ENCODE assay signal across 10 mouse cellular contexts in genomic region chr10:58231088-58231487, GRCm38 (mm10). TPM values are rescaled to one million over a fixed set of nuclear protein-coding genes. Genes with fewer than 3 reads are reported as not detected.
DNase-seq lines count a peak whose midpoint lies in the region; ATAC-seq and TF ChIP-seq lines count a peak whose summit lies in the region.
"Not testable (repeated sequence)": the region's sequence is repeated elsewhere in the genome, so short reads cannot be mapped to it uniquely, and the experiment has no call there.
"Had no signal": no experiment of that assay in that cellular context is flagged by ENCODE, and none has a peak within 500 bp of the region (broad histone marks: within the 10 kb centered on the region; RNA-seq: fewer than 3 reads in every experiment).

No protein-coding gene starts in this region.

- WGBS in forebrain, embryonic 10.5 days: 78% methylated on average over 5 of the region's 7 CpGs
- WGBS in hindbrain, embryonic 15.5 days: 87% methylated on average over 5 of the region's 7 CpGs
- 91% methylated on average over 4 of the region's 7 CpGs for WGBS in neural tube, embryonic 14.5 days
- 89% methylated on average over 5 of the region's 7 CpGs for WGBS in thymus, adult 2 months

- intact Hi-C loops in left cerebral cortex, adult 2 months (cut with DNase I): loop anchor here (5.0 kb wide), 1 partner anchor 794 kb away; no protein-coding TSS in a partner anchor

- TF ChIP-seq POLR2A in thymus, adult 2 months (IDR thresholded peaks at IDR 0.05; ENCODE audit: control insufficient read depth, extremely low read depth, insufficient read depth, low read length, poor library complexity): not testable (repeated sequence)

- H3K9ac ChIP-seq in hindbrain, embryonic 15.5 days; neural tube, embryonic 14.5 days (replicated peaks; ENCODE audit: low read depth, low read length): not testable (repeated sequence)

- ATAC-seq in hindbrain, embryonic 15.5 days (ENCODE audit: low FRiP score, low read depth): peak; percentile 45; the same call in 1 of the 2 replicates
- peak; percentile 35; the same call in 1 of the 2 replicates for ATAC-seq in neural tube, embryonic 14.5 days (ENCODE audit: low read depth)

- not testable (repeated sequence) for H3K36me3 ChIP-seq in forebrain, embryonic 10.5 days (replicated peaks); hindbrain, embryonic 15.5 days; neural tube, embryonic 14.5 days (ENCODE audit: control insufficient read depth, insufficient read depth, low read length); thymus, adult 2 months (ENCODE audit: control insufficient read depth, insufficient read depth, low read length)

- H3K9me3 ChIP-seq in forebrain, embryonic 10.5 days: peaks cover 33% of the 10 kb centered on the region
- peaks cover 13% of the 10 kb centered on the region for H3K9me3 ChIP-seq in hindbrain, embryonic 15.5 days
- H3K9me3 ChIP-seq in neural tube, embryonic 14.5 days (ENCODE audit: control insufficient read depth, low read length): not testable (repeated sequence)

- not testable (repeated sequence) for TF ChIP-seq CTCF in left cerebral cortex, adult 2 months (IDR thresholded peaks at IDR 0.05); thymus, adult 2 months (IDR thresholded peaks at IDR 0.05; ENCODE audit: borderline replicate concordance, control insufficient read depth, extremely low read depth, insufficient read depth, low read length, poor library complexity)

- not testable (repeated sequence) for H3K4me2 ChIP-seq in hindbrain, embryonic 15.5 days; neural tube, embryonic 14.5 days (ENCODE audit: low read depth, low read length)

- not testable (repeated sequence) for H3K27me3 ChIP-seq in forebrain, embryonic 10.5 days (ENCODE audit: poor library complexity, severe bottlenecking); hindbrain, embryonic 15.5 days; neural tube, embryonic 14.5 days (ENCODE audit: control insufficient read depth, insufficient read depth, low read length); thymus, adult 2 months (ENCODE audit: control insufficient read depth, insufficient read depth, low read length)

- not testable (repeated sequence) for H3K4me1 ChIP-seq in forebrain, embryonic 10.5 days; hindbrain, embryonic 15.5 days (replicated peaks); neural tube, embryonic 14.5 days (ENCODE audit: control insufficient read depth, insufficient read depth, low read length); thymus, adult 2 months (replicated peaks; ENCODE audit: control insufficient read depth, insufficient read depth, low read length)

- H3K27ac ChIP-seq in forebrain, embryonic 10.5 days; hindbrain, embryonic 15.5 days (replicated peaks); left cerebral cortex, adult 2 months; neural tube, embryonic 14.5 days (ENCODE audit: low read depth, low read length); thymus, adult 2 months (ENCODE audit: control insufficient read depth, insufficient read depth, low read length): not testable (repeated sequence)

- DNase-seq in ZHBTc4 (ENCODE audit: low read depth, low spot score): peak; percentile 23
- DNase-seq in forebrain, embryonic 10.5 days (ENCODE audit: extremely low spot score, low spot score): peak; percentile 43
- peak; percentile 98 for DNase-seq in heart, adult 11 months
- DNase-seq in left cerebral cortex, adult 2 months (ENCODE audit: extremely low spot score in 1 of 2, low spot score in 2 of 2): peak; percentile 49 to 57
- peak; percentile 66 for DNase-seq in lung, postnatal 10 days
- DNase-seq in thymus, adult 2 months: peak; percentile 58

- H3K4me3 ChIP-seq in forebrain, embryonic 10.5 days; hindbrain, embryonic 15.5 days; left cerebral cortex, adult 2 months; neural tube, embryonic 14.5 days (ENCODE audit: low read depth, low read length); thymus, adult 2 months (ENCODE audit: control insufficient read depth, insufficient read depth, low read length): not testable (repeated sequence)

RNA-seq across cellular contexts. Expression of gene Duxf3, which starts 1.4 kb away (rescaled TPM):
- polyA plus RNA-seq in forebrain, embryonic 10.5 days (2016; fragmentation: Nextera tagmentation; extraction: Ambion mirVana): not detected in 2 replicates
- polyA plus RNA-seq in hindbrain, embryonic 15.5 days (2015; fragmentation: Nextera tagmentation; extraction: Ambion mirVana): not detected in 2 replicates
- not detected for total RNA-seq in left cerebral cortex, adult 2 months (2021)
- not detected in 2 replicates for polyA plus RNA-seq in neural tube, embryonic 14.5 days (2014; fragmentation: Nextera tagmentation; extraction: Ambion mirVana)
- polyA plus RNA-seq in thymus, adult 2 months (2012; rRNA removed): not detected in 2 replicates
- total RNA-seq: megakaryocyte progenitor cell, adult 5-6 weeks had no signal
- polyA plus RNA-seq: gonadal fat pad, adult 2 months had no signal

RNA-seq across cellular contexts. Expression of gene Gm4981, which starts 5.4 kb away (rescaled TPM):
- polyA plus RNA-seq in forebrain, embryonic 10.5 days (2016; fragmentation: Nextera tagmentation; extraction: Ambion mirVana): not detected in 2 replicates
- polyA plus RNA-seq in hindbrain, embryonic 15.5 days (2015; fragmentation: Nextera tagmentation; extraction: Ambion mirVana): not detected in 2 replicates
- not detected for total RNA-seq in left cerebral cortex, adult 2 months (2021)
- not detected in 2 replicates for polyA plus RNA-seq in neural tube, embryonic 14.5 days (2014; fragmentation: Nextera tagmentation; extraction: Ambion mirVana)
- not detected in 2 replicates for polyA plus RNA-seq in thymus, adult 2 months (2012; rRNA removed)
- total RNA-seq: megakaryocyte progenitor cell, adult 5-6 weeks had no signal
- polyA plus RNA-seq: gonadal fat pad, adult 2 months had no signal

RNA-seq across cellular contexts. Expression of gene AW822073, which starts 6.4 kb away (rescaled TPM):
- polyA plus RNA-seq in forebrain, embryonic 10.5 days (2016; fragmentation: Nextera tagmentation; extraction: Ambion mirVana): not detected in 2 replicates
- polyA plus RNA-seq in hindbrain, embryonic 15.5 days (2015; fragmentation: Nextera tagmentation; extraction: Ambion mirVana): not detected in 2 replicates
- not detected for total RNA-seq in left cerebral cortex, adult 2 months (2021)
- polyA plus RNA-seq in neural tube, embryonic 14.5 days (2014; fragmentation: Nextera tagmentation; extraction: Ambion mirVana): not detected in 2 replicates
- polyA plus RNA-seq in thymus, adult 2 months (2012; rRNA removed): not detected in 2 replicates
- total RNA-seq: megakaryocyte progenitor cell, adult 5-6 weeks had no signal
- polyA plus RNA-seq: gonadal fat pad, adult 2 months had no signal

RNA-seq across cellular contexts. Expression of gene Gcc2, which starts 24.2 kb away (rescaled TPM):
- polyA plus RNA-seq in forebrain, embryonic 10.5 days (2016; fragmentation: Nextera tagmentation; extraction: Ambion mirVana): 46.1 and 52.5 TPM in 2 replicates
- 67.0 and 94.6 TPM in 2 replicates for polyA plus RNA-seq in hindbrain, embryonic 15.5 days (2015; fragmentation: Nextera tagmentation; extraction: Ambion mirVana)
- total RNA-seq in left cerebral cortex, adult 2 months (2021): 100 to 1,000 TPM in 1 of 2 experiments, 10 to 100 TPM in 1; 86.5 to 104 TPM
- 87.5 and 89.2 TPM in 2 replicates for polyA plus RNA-seq in neural tube, embryonic 14.5 days (2014; fragmentation: Nextera tagmentation; extraction: Ambion mirVana)
- 10.3 and 11.7 TPM in 2 replicates for polyA plus RNA-seq in thymus, adult 2 months (2012; rRNA removed)

Comparison
In these comparisons a context has a peak if more than half of its experiments do, and no peak if none do; other contexts are left out.
1. DNase-seq: peak in every context shown above with its lines; median percentile 98 in heart, adult 11 months; 66 in lung, postnatal 10 days; 58 in thymus, adult 2 months; 53 in left cerebral cortex, adult 2 months; 43 in forebrain, embryonic 10.5 days; 23 in ZHBTc4.